Mouse (Mus musculus) megakaryocyte, embryonic 14.5 days (primary cell): ENCODE measurements around the gene Vsnl1. TPM values are rescaled to one million over a fixed set of nuclear protein-coding genes. Genes with fewer than 3 reads are reported as not detected.
A peak's percentile ranks its signal among the peaks of the same experiment; 100 is the strongest.

Experiments used
- H3K27me3 ChIP-seq: replicated peaks from 2 replicates; pipeline ENCODE3; 2012; ENCODE audit warnings: inconsistent platforms
- H3K36me3 ChIP-seq: replicated peaks from 2 replicates; pipeline ENCODE3; 2012; ENCODE audit warnings: low read length, inconsistent platforms, mixed read lengths
- H3K4me1 ChIP-seq: 2 replicates; pipeline ENCODE4 v1.6.1; 2012; ENCODE audit warnings: inconsistent platforms
- H3K4me3 ChIP-seq: replicated peaks from 2 replicates; pipeline ENCODE3; 2012; ENCODE audit warnings: moderate library complexity, mild to moderate bottlenecking, inconsistent platforms
- H3K9me3 ChIP-seq: 2 replicates; pipeline ENCODE4 v1.6.1; 2012; ENCODE audit warnings: inconsistent platforms
- FLI1 ChIP-seq: IDR thresholded peaks from 2 replicates; pipeline ENCODE4 v1.6.1; 2012; ENCODE audit warnings: low read length, inconsistent platforms, mixed read lengths
- GATA1 ChIP-seq: IDR thresholded peaks from 3 replicates; pipeline ENCODE4 v1.6.1; 2012; ENCODE audit warnings: mixed read lengths, low read length, inconsistent platforms, borderline replicate concordance
- polyA plus RNA-seq: library from polyadenylated mRNA; stranded (reverse); fragments of >175 nt; gene quantifications from 2 replicates; pipeline ENCODE4 v1.2.3, GENCODE M21; 2012; ENCODE audit warnings: low replicate concordance; ENCODE audit not compliant: insufficient read depth

The Vsnl1 gene
- not detected in 2 replicates for polyA plus RNA-seq

- H3K27me3 ChIP-seq = peaks cover 38% of the 10 kb centered on the region
- H3K4me3 ChIP-seq = no peak within 1 kb of the TSS
- H3K9me3 ChIP-seq = no peaks in the 10 kb centered on the region
- no peaks in the 10 kb centered on the region for H3K4me1 ChIP-seq
- no peak for TF ChIP-seq GATA1
- no peak for TF ChIP-seq FLI1
- H3K36me3 ChIP-seq = no peaks in the 10 kb centered on the region
Observed at GRCm38 (mm10) chr12:11436497-11437265, at the start of gene Vsnl1. Vsnl1 (minus strand) TSS chr12:11436613.

DNA sequence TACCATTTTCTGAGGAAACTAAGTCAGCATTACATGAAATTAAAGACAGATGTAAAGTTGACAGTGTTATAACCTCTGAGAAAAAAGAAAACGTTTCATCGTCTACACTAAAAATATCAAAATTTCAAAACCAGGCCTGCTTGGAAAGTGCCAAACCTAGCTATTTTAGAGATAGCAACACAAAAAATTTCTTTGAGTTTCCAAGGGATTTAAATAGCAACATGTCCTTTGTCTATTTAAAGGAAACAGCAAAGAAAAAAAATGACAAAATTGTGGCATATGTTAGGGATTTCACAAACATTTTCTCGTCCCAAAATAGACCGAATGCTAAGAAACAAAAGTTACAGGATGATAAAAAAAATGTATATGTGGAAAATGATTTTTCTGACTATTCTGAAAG, 20.2 kb upstream of the Vsnl1 start:
- TF ChIP-seq FLI1 (no peak), GATA1 (no peak)
- no peaks in the 10 kb centered on the region for H3K9me3 ChIP-seq
- H3K4me3 ChIP-seq = no peak overlapping the region
- no peaks in the 10 kb centered on the region for H3K36me3 ChIP-seq
- H3K4me1 ChIP-seq = peaks cover 9% of the 10 kb centered on the region
- H3K27me3 ChIP-seq = peaks cover 11% of the 10 kb centered on the region

- H3K4me1 ChIP-seq = peaks cover 9% of the 10 kb centered on the region
- no peaks in the 10 kb centered on the region for H3K36me3 ChIP-seq
- H3K27me3 ChIP-seq = peaks cover 11% of the 10 kb centered on the region
- no peaks in the 10 kb centered on the region for H3K9me3 ChIP-seq
- peak overlapping the region; percentile 86 for H3K4me3 ChIP-seq
- TF ChIP-seq FLI1 (no peak), GATA1 (no peak)
Observed at GRCm38 (mm10) chr12:11456213-11456612, 19.8 kb upstream of the Vsnl1 start.

- Histone ChIP-seq H3K4me3 (peak within 1 kb of the TSS; percentile 86), H3K36me3 (no peaks in the 10 kb centered on the region), H3K4me1 (peaks cover 9% of the 10 kb centered on the region), H3K27me3 (peaks cover 11% of the 10 kb centered on the region), H3K9me3 (no peaks in the 10 kb centered on the region)
- TF ChIP-seq FLI1 (no peak), GATA1 (no peak)
Observed at GRCm38 (mm10) chr12:11455549-11456194, 19.3 kb upstream of the Vsnl1 start, which contains the start of gene Rad51ap2. Rad51ap2 (plus strand) TSS chr12:11456079.

DNA sequence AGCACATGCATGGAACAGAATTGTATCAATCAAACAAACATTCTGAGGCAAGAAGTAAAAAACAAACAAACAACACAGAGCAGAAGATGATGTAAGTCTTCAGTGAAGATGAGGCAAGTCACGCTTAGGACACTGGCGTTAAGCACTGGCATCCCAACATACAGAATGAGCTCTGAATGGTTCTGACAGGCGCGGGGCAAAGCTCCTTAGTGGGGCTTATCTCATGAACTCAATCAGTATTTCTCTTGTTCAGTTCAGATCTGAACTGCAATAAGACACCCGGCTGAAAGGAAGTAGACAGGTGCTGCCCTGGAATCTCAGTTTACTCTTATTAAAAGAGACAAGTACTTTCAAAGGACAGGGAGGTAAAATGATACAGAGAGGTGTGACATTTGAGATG, 17.7 kb upstream of the Vsnl1 start:
- Histone ChIP-seq H3K4me3 (no peak overlapping the region), H3K27me3 (peaks cover 11% of the 10 kb centered on the region), H3K9me3 (no peaks in the 10 kb centered on the region), H3K4me1 (peaks cover 9% of the 10 kb centered on the region), H3K36me3 (no peaks in the 10 kb centered on the region)
- TF ChIP-seq FLI1 (no peak), GATA1 (no peak)

- no peaks in the 10 kb centered on the region for H3K4me1 ChIP-seq
- TF ChIP-seq FLI1 (no peak), GATA1 (no peak)
- peaks cover 1% of the 10 kb centered on the region; the same call in 1 of the 2 replicates for H3K9me3 ChIP-seq
- H3K4me3 ChIP-seq = peak overlapping the region; percentile 10
- H3K36me3 ChIP-seq = no peaks in the 10 kb centered on the region
- H3K27me3 ChIP-seq = peaks cover 38% of the 10 kb centered on the region
Observed at GRCm38 (mm10) chr12:11437907-11438447, 1.6 kb upstream of the Vsnl1 start.

DNA sequence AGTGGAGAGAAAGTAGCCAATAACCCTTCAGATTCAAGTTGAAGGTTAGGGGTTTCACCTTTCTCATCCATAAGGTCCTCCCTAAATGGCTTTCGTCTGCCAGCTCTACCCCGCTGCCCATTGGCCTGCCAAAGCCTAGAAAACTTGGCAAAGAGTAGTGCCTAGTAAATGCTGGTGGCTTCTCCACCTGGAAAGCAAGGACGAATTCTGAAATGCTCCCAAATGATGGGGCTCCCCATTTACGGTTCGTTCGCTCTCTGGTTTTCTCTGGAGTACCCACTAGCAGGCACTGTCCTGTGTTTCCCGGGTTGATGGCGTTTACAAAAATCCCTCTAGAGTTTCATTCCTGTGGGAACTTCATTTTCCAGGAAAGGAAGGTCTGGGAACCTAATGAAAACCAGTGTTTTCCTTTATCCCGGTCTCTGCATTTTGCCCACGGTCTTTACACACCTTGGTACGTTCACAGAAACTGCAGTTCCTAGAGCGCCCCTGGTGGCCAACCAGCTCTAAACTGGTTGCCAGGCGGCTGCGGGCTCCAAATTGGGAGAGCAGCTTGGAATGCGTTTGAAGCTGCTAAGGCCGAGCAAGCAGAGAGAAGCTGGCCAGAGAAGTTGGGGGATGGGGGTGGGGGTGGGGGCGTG, 973 bp upstream of the Vsnl1 start:
- Histone ChIP-seq H3K9me3 (no peaks in the 10 kb centered on the region), H3K27me3 (peaks cover 38% of the 10 kb centered on the region), H3K4me3 (no peak overlapping the region), H3K36me3 (no peaks in the 10 kb centered on the region), H3K4me1 (no peaks in the 10 kb centered on the region)
- TF ChIP-seq GATA1 = no peak
- TF ChIP-seq FLI1 = no peak

DNA sequence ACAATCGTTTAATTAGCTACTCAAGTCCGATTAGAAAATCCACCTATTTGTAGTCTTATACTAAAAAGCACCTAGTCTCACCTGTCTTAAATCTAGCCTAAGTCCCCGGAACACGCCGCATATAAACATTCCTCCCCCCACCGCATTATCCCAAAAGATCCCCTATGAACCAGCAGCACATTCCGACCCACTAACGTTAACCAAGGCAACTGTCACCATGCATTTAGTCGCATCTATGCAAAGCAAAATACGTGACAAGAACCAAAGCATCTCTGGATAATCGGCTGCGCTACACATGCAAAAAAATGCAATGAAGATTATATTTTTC, 426 bp downstream of the Vsnl1 start:
- Histone ChIP-seq H3K9me3 (no peaks in the 10 kb centered on the region), H3K27me3 (peaks cover 38% of the 10 kb centered on the region), H3K36me3 (no peaks in the 10 kb centered on the region), H3K4me3 (no peak overlapping the region), H3K4me1 (no peaks in the 10 kb centered on the region)
- TF ChIP-seq GATA1 (no peak), FLI1 (no peak)

- peaks cover 38% of the 10 kb centered on the region for H3K27me3 ChIP-seq
- H3K4me1 ChIP-seq = no peaks in the 10 kb centered on the region
- H3K4me3 ChIP-seq = no peak overlapping the region
- H3K36me3 ChIP-seq = no peaks in the 10 kb centered on the region
- H3K9me3 ChIP-seq = no peaks in the 10 kb centered on the region
- TF ChIP-seq FLI1 = no peak
- no peak for TF ChIP-seq GATA1
Observed at GRCm38 (mm10) chr12:11435246-11436022, 979 bp downstream of the Vsnl1 start.
